Mouse (Mus musculus): ENCODE results near the gene Cttnbp2nl.

GRCm38 (mm10) chr3:104961066-104962059, 91.6 kb downstream of the Cttnbp2nl start, which contains the start of gene Wnt2b:
- TF ChIP-seq CTCF (IDR thresholded peaks at IDR 0.05; ENCODE audit: borderline replicate concordance, extremely low read depth, insufficient read depth, insufficient read length) = no peak
- no peak for TF ChIP-seq POLR2A (IDR thresholded peaks at IDR 0.05; ENCODE audit: borderline replicate concordance, extremely low read depth, insufficient read depth, insufficient read length, poor library complexity, severe bottlenecking)
